In the genomic region with DNA sequence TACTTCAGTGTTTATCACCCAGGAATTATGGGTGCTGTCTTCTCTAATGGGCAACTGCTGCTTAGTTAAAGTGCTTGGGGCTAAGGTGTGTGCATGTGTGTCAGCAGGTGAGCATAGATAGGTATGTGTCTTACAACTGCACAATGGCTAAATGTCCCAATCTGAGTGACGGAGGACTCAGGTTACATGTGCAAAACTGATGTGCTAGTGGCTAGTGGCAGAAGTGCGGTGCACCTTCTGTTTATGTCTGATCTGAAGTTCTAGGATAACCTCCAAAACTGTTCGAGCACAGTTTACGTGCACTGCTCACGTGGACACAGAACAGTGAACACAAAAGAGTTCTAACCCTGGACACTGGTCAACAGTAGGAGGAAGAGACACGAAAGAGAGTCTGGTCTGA, we compare ENCODE assay signal across 16 mouse cellular contexts.
"Had no signal": no experiment of that assay in that cellular context is flagged by ENCODE, and none has a peak within 500 bp of the region (broad histone marks: within the 10 kb centered on the region; RNA-seq: fewer than 3 reads in every experiment).

No protein-coding gene starts in this region.

- H3K4me1 ChIP-seq: neural tube, embryonic 13.5 days; stomach, embryonic 15.5 days had no signal

- H3K4me3 ChIP-seq: neural tube, embryonic 13.5 days; neural tube, embryonic 15.5 days; stomach, embryonic 15.5 days had no signal

- H3K27ac ChIP-seq: neural tube, embryonic 13.5 days; neural tube, embryonic 15.5 days; stomach, embryonic 15.5 days; stomach, postnatal 0 days had no signal

- H3K9me3 ChIP-seq: neural tube, embryonic 13.5 days; neural tube, embryonic 15.5 days; stomach, embryonic 15.5 days had no signal

- H3K4me2 ChIP-seq: neural tube, embryonic 13.5 days; neural tube, embryonic 15.5 days; stomach, embryonic 15.5 days had no signal

- DNase-seq: retina, postnatal 1 day; right cerebral cortex, adult 18-20 months; right cerebral cortex, postnatal 14 days; right cerebral cortex, postnatal 25 days; right cerebral cortex, postnatal 4 days; spleen, adult 18-20 months; thymus, adult 18-20 months; thymus, adult 2 months; thymus, postnatal 14 days; thymus, postnatal 25 days; thymus, postnatal 36 days; thymus, postnatal 4 days had no signal

- H3K27me3 ChIP-seq: neural tube, embryonic 13.5 days; stomach, embryonic 15.5 days had no signal

- H3K9ac ChIP-seq: neural tube, embryonic 13.5 days; neural tube, embryonic 15.5 days; stomach, embryonic 15.5 days had no signal

- H3K36me3 ChIP-seq: neural tube, embryonic 13.5 days; neural tube, embryonic 15.5 days; stomach, embryonic 15.5 days had no signal
